Mouse (Mus musculus): ENCODE measurements around the gene Ino80d. TPM values are rescaled to one million over a fixed set of nuclear protein-coding genes. Genes with fewer than 3 reads are reported as not detected.

Gene Ino80d
- polyA plus RNA-seq, 1 experiment = 0.26 TPM

GRCm38 (mm10) chr1:63047983-63048382 is 66.5 kb downstream of the Ino80d start:
- no peak overlapping the region for H3K4me3 ChIP-seq (replicated peaks)
- no peaks in the 10 kb centered on the region for H3K9me3 ChIP-seq (ENCODE audit: control insufficient read depth, low read length)
- no peaks in the 10 kb centered on the region for H3K4me1 ChIP-seq (ENCODE audit: control insufficient read depth)
- H3K27me3 ChIP-seq (ENCODE audit: control insufficient read depth) = no peaks in the 10 kb centered on the region
- H3K36me3 ChIP-seq (ENCODE audit: control insufficient read depth) = peaks cover 31% of the 10 kb centered on the region
- TF ChIP-seq GATA1 (IDR thresholded peaks at IDR 0.05; ENCODE audit: low read length) = no peak
- TF ChIP-seq TAL1 (IDR thresholded peaks at IDR 0.05; ENCODE audit: low read length) = no peak

- no peaks in the 10 kb centered on the region for H3K36me3 ChIP-seq (ENCODE audit: control insufficient read depth)
- TF ChIP-seq TAL1 (IDR thresholded peaks at IDR 0.05; ENCODE audit: low read length) (no peak), GATA1 (IDR thresholded peaks at IDR 0.05; ENCODE audit: low read length) (no peak)
Measured at GRCm38 (mm10) chr1:63032929-63033328, 81.5 kb downstream of the Ino80d start.

GRCm38 (mm10) chr1:63019916-63020315 is 94.6 kb downstream of the Ino80d start:
- H3K36me3 ChIP-seq (ENCODE audit: control insufficient read depth) = no peaks in the 10 kb centered on the region
- no peak for TF ChIP-seq GATA1 (IDR thresholded peaks at IDR 0.05; ENCODE audit: low read length)
- TF ChIP-seq TAL1 (IDR thresholded peaks at IDR 0.05; ENCODE audit: low read length) = no peak
- no peaks in the 10 kb centered on the region for H3K9me3 ChIP-seq (ENCODE audit: control insufficient read depth, low read length)
- H3K4me1 ChIP-seq (ENCODE audit: control insufficient read depth) = no peaks in the 10 kb centered on the region
- H3K4me3 ChIP-seq (replicated peaks) = no peak overlapping the region
- H3K27me3 ChIP-seq (ENCODE audit: control insufficient read depth) = no peaks in the 10 kb centered on the region

More at GRCm38 (mm10) chr1:63032929-63033328, 81.5 kb downstream of the Ino80d start:
- H3K27me3 ChIP-seq (ENCODE audit: control insufficient read depth) = no peaks in the 10 kb centered on the region
- no peak overlapping the region for H3K4me3 ChIP-seq (replicated peaks)
- no peaks in the 10 kb centered on the region for H3K9me3 ChIP-seq (ENCODE audit: control insufficient read depth, low read length)
- no peaks in the 10 kb centered on the region for H3K4me1 ChIP-seq (ENCODE audit: control insufficient read depth)

GRCm38 (mm10) chr1:63005013-63005646 is 109.3 kb downstream of the Ino80d start:
- Histone ChIP-seq H3K9me3 (ENCODE audit: control insufficient read depth, low read length) (no peaks in the 10 kb centered on the region), H3K27me3 (ENCODE audit: control insufficient read depth) (no peaks in the 10 kb centered on the region), H3K36me3 (ENCODE audit: control insufficient read depth) (no peaks in the 10 kb centered on the region), H3K4me1 (ENCODE audit: control insufficient read depth) (no peaks in the 10 kb centered on the region), H3K4me3 (replicated peaks) (no peak overlapping the region)
- no peak for TF ChIP-seq GATA1 (IDR thresholded peaks at IDR 0.05; ENCODE audit: low read length)

- TF ChIP-seq TAL1 (IDR thresholded peaks at IDR 0.05; ENCODE audit: low read length) = no peak
- no peak for TF ChIP-seq GATA1 (IDR thresholded peaks at IDR 0.05; ENCODE audit: low read length)
- no peaks in the 10 kb centered on the region for H3K27me3 ChIP-seq (ENCODE audit: control insufficient read depth)
- no peaks in the 10 kb centered on the region for H3K9me3 ChIP-seq (ENCODE audit: control insufficient read depth, low read length)
- no peaks in the 10 kb centered on the region for H3K4me1 ChIP-seq (ENCODE audit: control insufficient read depth)
- no peak overlapping the region for H3K4me3 ChIP-seq (replicated peaks)
- no peaks in the 10 kb centered on the region for H3K36me3 ChIP-seq (ENCODE audit: control insufficient read depth)
Measured at GRCm38 (mm10) chr1:63001874-63002273, 112.6 kb downstream of the Ino80d start.

- TF ChIP-seq TAL1 (IDR thresholded peaks at IDR 0.05; ENCODE audit: low read length) = no peak
- no peak for TF ChIP-seq GATA1 (IDR thresholded peaks at IDR 0.05; ENCODE audit: low read length)
- no peak overlapping the region for H3K4me3 ChIP-seq (replicated peaks)
- no peaks in the 10 kb centered on the region for H3K4me1 ChIP-seq (ENCODE audit: control insufficient read depth)
- no peaks in the 10 kb centered on the region for H3K27me3 ChIP-seq (ENCODE audit: control insufficient read depth)
- H3K36me3 ChIP-seq (ENCODE audit: control insufficient read depth) = no peaks in the 10 kb centered on the region
- peaks cover 4% of the 10 kb centered on the region; the same call in 1 of the 2 replicates for H3K9me3 ChIP-seq (ENCODE audit: control insufficient read depth, low read length)
Measured at GRCm38 (mm10) chr1:62993348-62993747, 121.1 kb downstream of the Ino80d start.

GRCm38 (mm10) chr1:62992648-62993047 is 121.8 kb downstream of the Ino80d start:
- no peaks in the 10 kb centered on the region for H3K27me3 ChIP-seq (ENCODE audit: control insufficient read depth)
- H3K4me3 ChIP-seq (replicated peaks) = no peak overlapping the region
- H3K9me3 ChIP-seq (ENCODE audit: control insufficient read depth, low read length) = peaks cover 4% of the 10 kb centered on the region; the same call in 1 of the 2 replicates
- no peak for TF ChIP-seq TAL1 (IDR thresholded peaks at IDR 0.05; ENCODE audit: low read length)
- no peak for TF ChIP-seq GATA1 (IDR thresholded peaks at IDR 0.05; ENCODE audit: low read length)
- H3K36me3 ChIP-seq (ENCODE audit: control insufficient read depth) = no peaks in the 10 kb centered on the region
- no peaks in the 10 kb centered on the region for H3K4me1 ChIP-seq (ENCODE audit: control insufficient read depth)

- Histone ChIP-seq H3K9me3 (ENCODE audit: control insufficient read depth, low read length) (peaks cover 4% of the 10 kb centered on the region; the same call in 1 of the 2 replicates), H3K36me3 (ENCODE audit: control insufficient read depth) (no peaks in the 10 kb centered on the region), H3K4me3 (replicated peaks) (no peak overlapping the region), H3K27me3 (ENCODE audit: control insufficient read depth) (no peaks in the 10 kb centered on the region), H3K4me1 (ENCODE audit: control insufficient read depth) (no peaks in the 10 kb centered on the region)
- TF ChIP-seq TAL1 (IDR thresholded peaks at IDR 0.05; ENCODE audit: low read length) (no peak), GATA1 (IDR thresholded peaks at IDR 0.05; ENCODE audit: low read length) (no peak)
Measured at GRCm38 (mm10) chr1:62991021-62991420, 123.4 kb downstream of the Ino80d start.

GRCm38 (mm10) chr1:62987561-62987960 is 126.9 kb downstream of the Ino80d start:
- no peaks in the 10 kb centered on the region for H3K27me3 ChIP-seq (ENCODE audit: control insufficient read depth)
- no peaks in the 10 kb centered on the region for H3K4me1 ChIP-seq (ENCODE audit: control insufficient read depth)
- H3K9me3 ChIP-seq (ENCODE audit: control insufficient read depth, low read length) = no peaks in the 10 kb centered on the region
- no peak for TF ChIP-seq TAL1 (IDR thresholded peaks at IDR 0.05; ENCODE audit: low read length)
- no peak for TF ChIP-seq GATA1 (IDR thresholded peaks at IDR 0.05; ENCODE audit: low read length)
- no peaks in the 10 kb centered on the region for H3K36me3 ChIP-seq (ENCODE audit: control insufficient read depth)
- H3K4me3 ChIP-seq (replicated peaks) = no peak overlapping the region

GRCm38 (mm10) chr1:62986267-62986666 is 128.2 kb downstream of the Ino80d start:
- no peaks in the 10 kb centered on the region for H3K9me3 ChIP-seq (ENCODE audit: control insufficient read depth, low read length)
- no peak for TF ChIP-seq GATA1 (IDR thresholded peaks at IDR 0.05; ENCODE audit: low read length)
- no peak for TF ChIP-seq TAL1 (IDR thresholded peaks at IDR 0.05; ENCODE audit: low read length)
- no peaks in the 10 kb centered on the region for H3K4me1 ChIP-seq (ENCODE audit: control insufficient read depth)
- no peaks in the 10 kb centered on the region for H3K36me3 ChIP-seq (ENCODE audit: control insufficient read depth)
- no peak overlapping the region for H3K4me3 ChIP-seq (replicated peaks)
- no peaks in the 10 kb centered on the region for H3K27me3 ChIP-seq (ENCODE audit: control insufficient read depth)

Data from erythroblast, embryonic 14.5 days (primary cell).